Mouse (Mus musculus) frontal cortex, postnatal 10 days (tissue): Measurements from ENCODE around the gene Mettl8.
A peak's percentile ranks its signal among the peaks of the same experiment; 100 is the strongest.

ENCODE experiments used
- DNase-seq, 2 experiments: peaks; one replicate each; pipeline ENCODE4 v3.0.0; 2022; ENCODE audit warnings: low spot score in 2 of 2, mixed read lengths in 1 of 2

The Mettl8 gene

DNA sequence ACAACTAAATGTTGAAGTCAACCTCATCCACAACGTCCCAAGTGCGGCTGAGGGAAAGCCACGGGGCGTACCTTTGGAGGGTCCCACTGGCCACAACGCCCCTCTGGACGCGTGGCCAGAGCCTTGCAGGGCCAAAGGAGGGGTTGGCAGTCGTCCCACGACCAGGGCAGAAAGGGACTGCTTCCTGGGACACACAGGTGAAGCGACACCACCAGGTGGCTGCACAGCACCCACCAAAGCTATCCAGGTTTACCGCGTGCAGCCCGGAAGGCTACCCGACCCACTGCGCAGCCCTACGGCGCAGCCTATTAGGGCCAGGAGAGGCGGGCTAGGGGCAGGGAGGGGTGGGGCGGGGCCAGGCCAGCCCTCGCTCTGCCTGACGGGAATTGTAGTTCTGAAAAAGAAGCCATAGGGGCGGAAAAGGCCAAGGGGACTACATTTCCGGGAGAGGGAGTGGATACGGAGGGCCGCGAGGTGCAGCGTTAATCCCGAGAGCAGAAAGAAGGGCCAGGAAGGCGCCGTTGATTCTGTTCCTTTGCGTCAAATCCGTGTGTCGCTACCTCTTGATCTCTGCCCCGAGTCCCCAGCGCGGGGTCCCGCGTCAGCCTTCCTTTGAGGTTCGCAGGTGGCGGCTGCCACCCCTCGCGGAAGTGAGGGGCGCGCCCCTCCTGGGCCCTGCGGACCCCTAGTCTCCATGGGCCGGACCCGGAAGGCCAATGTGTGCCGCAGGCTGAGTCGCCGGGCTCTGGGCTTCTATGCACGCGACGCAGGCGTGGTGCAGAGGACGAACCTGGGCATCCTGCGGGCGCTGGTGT is at the start of gene Mettl8, which contains the start of gene Dcaf17:
TSS of gene Mettl8 (minus strand) at position 284 of the 815 bp plus-strand sequence.
TSS of gene Dcaf17 (plus strand) at position 29 of the 815 bp plus-strand sequence.
- peak; percentile 80 to 87 for DNase-seq

DNA sequence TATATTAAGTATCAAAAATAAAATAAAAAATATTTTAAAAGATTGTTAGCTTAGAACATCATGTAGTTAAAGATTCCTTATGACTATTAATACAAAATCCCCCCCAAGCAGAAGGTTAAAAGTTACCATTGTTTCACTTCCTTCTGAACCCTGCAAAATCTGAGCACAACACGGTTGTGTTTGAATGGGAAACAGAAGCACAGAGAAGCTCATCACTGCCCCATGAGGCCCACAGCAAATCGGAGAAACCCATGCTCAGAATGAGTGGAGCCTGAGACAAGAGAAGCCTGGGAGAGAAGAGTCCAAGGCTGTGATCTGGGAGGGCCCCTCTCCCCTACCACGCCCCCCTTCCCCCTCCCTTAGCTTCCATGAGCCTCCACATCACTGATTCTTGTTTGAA is 49.3 kb upstream of the Mettl8 start:
- no peak for DNase-seq

DNA sequence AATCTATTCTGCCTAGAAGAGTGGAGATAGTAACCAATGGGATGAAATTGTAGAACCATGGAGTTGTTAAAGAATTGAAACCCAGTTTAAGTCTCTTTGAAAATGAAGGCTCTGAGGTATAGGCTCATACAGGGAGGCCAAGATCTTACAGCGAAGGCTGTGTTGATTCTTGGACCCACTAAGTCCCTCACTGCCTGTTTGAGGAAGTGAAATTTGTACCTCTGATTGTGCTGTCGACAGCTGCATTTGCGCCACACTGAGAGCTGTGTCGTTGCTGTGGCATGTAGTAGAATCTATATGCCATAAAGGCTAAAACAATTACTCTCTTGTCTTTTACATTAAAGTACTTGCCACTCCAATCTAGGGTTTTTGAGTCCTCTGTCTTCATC is 47.9 kb upstream of the Mettl8 start:
- no peak for DNase-seq

DNA sequence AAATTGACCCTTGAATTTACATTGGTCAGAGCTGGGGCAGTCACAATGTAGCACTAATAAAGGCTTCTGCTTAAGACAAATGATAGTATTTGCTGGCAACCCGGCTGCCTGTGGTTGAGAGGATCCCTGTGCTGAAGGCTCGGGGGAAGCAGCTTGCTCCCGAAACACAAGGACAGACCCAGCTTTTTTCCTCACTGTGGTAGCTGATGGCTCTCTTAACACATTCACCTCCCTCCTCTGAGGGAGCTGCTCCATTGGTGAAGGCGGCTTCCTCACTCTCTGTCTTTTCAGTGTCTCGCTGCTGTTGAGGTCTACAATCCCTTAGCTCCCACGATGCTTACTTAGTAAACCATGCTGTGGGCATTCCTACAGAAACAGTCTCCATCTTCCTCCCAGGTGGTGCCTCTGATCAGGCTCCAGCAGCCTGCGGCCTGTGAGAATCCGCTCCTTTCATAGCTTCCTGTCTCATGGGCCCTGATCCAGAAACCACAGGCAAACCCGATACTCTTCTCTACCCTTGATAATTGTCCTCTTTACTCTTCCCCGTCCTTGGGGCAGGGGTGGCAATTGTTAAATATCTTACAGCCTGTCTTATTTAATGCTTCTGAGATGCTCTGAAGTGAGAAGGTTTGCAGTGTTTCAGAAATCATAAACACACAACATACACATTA is 47.4 kb upstream of the Mettl8 start:
- DNase-seq = no peak

DNA sequence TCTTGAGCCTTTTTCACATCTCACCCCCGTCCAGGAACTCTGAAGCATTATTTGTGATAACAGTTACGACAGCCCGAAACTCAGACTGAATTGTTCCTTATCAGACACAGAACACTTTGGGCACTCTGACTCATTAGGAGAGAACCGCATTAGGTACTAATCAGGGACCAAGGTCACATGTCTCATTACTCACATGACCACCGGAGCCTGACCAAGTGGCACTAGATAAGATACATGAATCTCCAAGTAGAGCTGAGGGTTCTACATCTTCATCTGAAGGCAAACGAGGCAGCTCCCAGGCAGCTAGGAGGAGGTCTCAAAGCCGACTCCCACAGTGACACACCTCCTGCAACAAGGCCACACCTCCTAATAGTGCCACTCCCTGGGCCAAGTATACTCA is 40.8 kb upstream of the Mettl8 start:
- no peak for DNase-seq

DNA sequence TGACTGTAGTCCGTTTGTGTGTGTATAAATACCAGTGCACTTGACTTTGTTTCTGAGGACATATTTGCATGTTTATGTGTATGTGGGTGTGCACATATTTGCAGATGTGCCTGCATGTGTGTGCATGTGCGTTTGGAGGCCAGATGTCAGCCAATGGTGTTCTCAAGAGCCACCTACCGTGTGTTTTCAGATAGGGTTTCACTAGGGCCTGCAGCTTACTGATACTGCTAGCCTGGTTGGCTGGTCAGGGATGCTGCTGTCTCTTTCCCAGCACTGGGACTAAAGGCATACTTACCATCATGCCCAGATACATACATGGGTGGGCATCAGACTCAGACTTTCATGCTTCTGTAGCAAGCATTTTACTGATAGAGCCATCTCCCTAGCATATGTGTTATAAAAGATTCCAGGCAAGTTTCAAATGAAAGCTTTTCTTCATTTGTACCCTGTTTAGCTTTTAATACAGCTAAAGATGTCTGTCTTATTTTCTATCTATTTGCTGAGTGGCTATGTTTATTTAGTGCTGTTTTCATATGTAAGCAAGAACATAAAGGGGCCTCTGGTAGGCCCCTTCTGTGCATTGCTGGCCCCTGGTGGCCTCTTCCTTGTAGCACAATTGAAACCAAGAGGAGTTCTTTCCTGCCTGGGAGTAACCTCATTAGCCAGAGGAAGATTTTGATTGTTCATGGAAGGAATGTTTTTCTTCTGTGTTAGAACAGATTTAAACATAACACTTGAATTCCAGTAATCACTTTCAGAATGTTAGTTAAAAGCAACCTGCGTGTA is 35.5 kb upstream of the Mettl8 start:
- DNase-seq = no peak

DNA sequence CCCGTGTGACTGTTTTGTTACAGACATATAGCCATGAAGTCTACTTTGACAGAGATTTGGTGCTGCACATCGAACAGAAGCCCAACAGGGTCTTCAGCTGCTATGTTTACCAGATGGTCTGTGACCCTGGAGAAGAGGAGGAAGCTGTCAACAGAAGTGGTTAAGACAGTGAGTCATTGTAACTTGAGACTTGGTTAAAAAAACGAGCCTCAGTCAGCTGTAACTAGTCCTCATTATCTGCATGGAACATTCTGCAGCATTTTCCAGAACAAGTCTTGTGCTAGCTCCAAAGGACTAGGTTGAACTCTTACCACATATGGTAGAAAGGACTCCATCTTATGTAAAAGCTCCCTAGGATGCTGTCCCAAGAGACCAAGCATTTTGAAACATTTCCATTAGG is 34.4 kb upstream of the Mettl8 start:
- no peak for DNase-seq

DNA sequence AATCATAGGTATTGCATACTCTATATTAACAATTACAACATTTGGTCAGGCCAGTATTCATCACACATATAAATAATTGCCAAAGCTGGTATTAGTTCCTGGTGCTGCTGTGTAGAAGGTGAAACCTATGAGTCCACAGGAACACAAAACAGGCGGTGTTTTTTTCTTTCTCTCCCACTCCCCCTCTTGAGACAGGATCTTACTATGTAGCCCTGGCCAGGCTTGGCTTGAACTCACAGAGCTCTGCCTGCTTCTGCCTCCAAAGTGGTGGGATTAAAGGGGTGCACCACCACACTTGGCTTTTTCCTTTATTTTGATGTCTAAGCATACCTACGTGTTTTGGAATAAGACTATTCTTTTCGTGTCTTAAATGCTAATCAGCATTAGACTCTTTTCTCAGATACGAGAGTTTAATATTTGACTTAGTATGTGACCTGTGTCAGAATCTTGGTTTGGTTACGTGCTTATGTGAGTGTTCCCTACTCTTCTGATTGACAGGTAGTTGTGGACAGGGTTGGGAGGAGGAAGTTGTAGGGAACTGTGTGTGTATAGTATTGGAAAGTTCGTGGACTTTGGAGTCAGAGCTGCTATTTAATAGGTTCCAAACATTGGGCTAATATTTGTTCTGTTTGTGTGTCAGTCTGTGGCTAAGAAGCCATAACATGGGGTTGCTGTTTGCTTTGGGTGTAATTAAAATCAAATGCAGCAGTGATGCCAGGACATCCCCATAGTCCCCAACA is 28.2 kb upstream of the Mettl8 start:
- no peak for DNase-seq

DNA sequence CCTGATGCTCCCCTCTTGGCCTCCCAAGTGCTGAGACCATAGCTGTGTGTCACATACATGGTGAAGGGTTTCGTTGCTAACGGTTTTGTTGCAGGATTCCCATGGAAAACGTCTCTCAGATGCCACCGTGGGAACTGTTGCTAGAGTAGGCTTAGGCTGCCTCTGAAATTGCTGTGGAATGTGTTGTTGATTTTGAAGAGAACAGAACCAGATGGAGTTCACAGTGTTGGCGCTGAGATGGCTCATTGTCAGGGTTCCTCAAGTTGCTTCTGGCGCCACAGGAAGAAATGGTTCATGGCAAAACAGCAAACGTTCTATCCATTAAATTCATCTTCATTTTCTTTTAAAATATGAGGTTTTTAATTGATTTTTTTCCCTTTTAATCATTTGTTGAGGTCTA is 27.0 kb upstream of the Mettl8 start:
- no peak for DNase-seq

DNA sequence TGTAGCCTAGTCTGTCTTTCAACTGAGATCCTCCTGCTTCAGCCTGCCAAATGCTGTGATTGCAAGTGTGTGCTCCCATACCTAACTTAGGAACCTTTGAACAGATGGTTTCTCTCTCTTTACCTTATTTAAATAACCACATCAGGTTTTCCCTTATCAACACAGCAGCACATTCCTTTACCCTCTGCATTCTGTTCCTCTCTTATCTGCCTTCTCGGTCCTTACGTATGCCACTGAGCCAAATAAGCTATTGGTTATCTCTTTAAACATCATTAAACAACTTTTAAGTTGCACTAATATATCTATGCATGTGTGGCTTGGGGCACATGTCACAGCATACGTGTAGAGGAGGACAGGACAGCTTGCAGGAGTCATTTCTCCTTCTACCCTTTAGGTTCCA is 18.4 kb upstream of the Mettl8 start:
- DNase-seq = no peak

DNA sequence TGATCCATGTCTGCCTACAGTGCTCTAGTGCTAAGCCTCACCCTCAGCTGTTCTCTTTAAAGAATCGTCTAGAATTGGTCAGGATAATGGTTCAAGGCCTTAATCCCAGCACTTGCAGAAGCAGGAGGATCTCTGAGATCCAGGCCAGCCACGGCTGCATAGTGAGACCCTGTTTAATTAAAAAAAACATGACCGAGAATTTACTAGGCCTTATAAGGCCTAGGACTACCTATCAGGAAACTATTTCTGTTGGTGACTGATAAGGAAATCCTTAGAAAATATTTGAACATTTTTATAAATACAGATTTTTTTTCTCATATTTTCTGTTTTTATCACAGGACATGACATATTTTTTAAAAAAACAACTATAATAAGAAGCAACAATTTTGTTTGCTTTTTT is 17.9 kb upstream of the Mettl8 start:
- DNase-seq = no peak

DNA sequence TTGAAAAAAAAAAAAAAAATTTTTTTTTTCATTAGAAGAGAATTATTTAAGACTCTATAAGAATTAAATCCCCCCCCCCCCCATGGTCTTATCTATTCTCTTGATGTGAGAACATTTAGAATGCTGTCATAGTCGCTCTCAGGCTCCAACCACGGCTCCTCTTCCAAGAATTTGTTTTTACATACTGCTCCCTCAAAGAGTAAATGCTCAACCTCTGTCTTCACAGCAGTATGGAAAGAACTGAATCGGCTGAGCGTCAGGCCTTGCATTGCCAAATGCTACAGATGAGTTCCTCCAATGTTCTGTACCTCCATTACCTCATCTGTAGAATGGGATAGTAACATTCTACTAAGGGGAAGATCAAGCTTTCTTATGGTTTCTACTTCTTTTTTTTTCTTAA is 16.2 kb upstream of the Mettl8 start:
- DNase-seq = no peak

DNA sequence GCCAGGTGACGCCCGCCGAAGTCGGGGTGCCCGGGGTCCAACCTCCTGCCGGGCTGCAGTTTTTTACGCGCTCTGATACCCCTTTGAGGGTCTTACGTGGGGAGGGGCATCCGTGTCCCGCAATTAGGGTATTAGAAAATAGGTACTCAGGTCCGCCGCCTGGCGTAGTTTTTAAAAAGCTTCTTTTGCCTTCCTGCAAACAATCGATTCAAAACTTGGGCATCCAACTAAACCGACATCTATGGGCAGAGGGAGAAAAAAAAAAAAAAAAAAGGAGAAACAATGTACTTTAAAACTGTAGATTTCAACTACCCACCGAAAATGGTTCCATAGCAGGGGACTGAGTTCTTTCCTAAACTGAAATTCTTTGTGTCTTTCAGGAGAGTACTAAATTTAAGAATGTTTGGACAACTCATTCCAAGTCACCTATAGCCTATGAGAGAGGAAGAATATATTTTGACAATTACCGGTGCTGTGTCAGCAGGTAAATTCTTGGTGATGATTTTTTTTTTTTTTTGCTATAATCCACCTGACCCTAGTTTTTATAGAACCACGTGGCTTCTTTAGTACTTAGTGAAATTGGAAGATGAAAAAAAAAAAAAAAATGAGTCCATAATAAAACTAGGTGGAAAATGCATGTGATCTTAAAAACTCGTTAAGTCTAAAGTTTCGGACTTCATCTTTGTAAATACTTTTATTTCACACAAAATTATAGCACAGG is 892 bp upstream of the Mettl8 start:
- DNase-seq = no peak

DNA sequence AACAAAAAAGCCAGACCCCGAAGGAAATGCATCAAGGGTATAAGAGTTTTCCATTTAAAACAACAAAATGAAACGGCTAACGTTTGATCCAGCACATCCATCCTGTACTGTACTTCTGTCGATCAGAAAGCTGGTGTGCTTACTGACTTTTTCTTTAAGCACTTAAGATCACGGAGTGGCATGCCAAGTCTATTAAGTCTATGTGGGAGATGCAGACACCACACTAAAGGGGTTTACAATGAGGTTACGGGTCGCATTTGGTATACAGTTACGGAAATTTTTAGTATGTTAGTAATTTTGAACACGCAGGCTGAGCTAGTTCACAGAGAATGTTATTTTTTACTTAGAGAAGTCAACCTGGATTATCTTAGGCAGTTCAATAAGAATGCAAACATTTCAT is 667 bp downstream of the Mettl8 start:
- no peak for DNase-seq

DNA sequence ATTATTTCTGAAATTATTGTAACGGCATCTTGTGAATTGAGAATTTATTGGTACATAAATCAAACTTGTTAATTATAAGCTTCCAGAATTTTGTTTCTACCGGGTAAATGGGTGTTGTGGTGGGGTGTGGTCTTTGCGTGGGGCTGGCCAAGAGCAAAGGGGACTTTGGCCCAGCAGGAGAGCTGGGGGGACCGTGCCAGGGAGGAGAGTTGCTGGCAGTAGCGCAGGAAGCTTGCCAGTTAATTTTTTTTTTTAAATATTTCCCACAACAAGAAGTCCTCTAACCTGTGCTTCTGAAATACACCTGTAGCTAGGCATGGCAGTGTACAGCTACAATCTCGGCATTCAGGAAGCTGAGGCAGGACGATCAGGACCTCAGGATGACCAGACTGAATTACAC is 4.9 kb downstream of the Mettl8 start:
- DNase-seq = no peak

DNA sequence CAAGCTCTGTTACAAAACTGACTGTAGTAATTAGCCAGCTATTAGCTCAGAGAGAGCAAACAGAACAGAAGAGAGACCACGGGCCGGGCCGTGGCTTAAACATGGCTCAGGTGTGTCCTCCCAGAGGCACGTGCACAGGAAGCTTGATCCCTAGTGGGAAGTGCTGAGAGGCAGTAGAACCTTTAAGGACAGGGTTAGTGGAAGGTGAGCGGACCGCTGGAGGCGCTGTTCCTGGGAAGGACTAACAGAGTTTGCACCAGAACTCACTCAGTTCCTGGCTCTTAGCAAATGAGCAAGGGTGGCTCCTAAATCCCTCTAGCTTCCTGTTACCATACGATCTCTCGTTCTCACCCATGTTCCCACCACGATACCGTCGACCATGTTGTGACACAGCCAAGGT is 6.5 kb downstream of the Mettl8 start:
- no peak for DNase-seq

DNA sequence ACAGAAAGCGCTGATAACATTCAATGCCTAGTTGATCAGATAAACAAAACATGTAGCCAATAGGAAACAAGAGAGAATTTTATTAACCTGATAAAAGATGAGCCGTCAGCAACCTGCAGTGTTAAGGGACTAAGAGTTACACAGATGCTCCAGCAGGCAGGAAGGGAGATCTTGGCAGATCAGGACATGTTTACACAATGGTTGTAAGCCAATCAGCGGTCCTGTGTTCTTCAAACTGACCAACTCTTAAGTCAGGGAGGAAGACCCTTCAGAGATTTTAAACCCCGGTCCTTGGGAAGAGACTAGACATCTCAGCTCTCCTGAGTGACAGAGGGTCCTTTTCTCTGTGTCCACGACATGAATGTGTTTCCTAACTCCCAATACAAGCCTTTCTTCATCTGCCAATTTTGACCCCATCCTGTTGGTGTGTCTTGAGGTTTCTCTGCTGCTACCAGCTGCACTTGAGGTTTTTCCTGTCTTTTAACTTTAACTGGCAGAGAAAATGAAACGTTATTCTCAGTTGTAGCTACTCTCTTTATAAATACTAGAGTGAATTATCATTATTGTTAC is 8.5 kb downstream of the Mettl8 start:
- no peak for DNase-seq

DNA sequence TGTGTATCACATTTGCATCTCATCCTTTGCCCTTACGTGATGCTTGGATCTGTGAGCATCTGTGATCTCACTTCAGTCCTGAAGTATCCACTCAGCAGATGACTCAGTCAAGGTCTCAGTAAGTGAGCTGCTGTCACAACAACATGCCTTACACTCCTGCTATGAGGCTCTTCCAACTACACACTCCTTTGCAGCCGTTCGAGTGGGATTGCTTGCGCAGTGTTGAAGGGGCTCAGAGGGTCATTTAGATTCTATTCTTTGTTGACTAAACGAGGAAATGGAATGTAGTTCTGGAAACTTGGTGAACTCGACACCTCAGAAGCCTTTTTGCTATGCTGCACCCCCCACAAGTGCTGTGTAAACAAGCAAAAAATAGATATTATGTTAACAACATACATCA is 9.2 kb downstream of the Mettl8 start:
- DNase-seq = no peak

DNA sequence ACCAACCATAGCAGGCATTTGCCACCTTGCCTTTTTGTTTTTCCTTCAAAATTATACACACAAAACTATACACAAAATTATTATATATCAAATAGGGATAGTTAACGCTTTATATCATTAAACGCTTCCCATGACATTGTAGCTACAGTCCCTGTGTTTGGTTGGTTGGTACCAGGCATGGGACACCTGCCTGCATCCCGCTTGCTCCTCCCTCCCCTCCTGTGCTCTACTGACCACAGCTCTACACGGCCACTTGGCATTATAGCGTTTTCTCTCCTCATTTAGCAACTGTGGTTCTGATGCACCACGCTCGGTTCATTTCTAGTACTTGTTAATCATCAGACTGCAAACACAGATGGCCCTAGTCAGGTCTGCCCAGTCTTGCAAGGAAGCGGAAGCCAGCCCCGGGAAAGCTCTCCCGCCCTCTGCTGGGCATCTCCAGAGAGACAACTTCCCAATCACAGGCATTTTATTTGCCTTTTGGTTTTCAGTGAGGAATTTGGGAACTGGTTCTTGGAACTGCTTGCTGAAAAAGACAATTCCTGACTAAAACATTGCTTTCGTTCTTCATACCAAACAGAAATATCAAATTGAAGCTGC is 15.8 kb downstream of the Mettl8 start:
- DNase-seq = peak; percentile 64 to 80

DNA sequence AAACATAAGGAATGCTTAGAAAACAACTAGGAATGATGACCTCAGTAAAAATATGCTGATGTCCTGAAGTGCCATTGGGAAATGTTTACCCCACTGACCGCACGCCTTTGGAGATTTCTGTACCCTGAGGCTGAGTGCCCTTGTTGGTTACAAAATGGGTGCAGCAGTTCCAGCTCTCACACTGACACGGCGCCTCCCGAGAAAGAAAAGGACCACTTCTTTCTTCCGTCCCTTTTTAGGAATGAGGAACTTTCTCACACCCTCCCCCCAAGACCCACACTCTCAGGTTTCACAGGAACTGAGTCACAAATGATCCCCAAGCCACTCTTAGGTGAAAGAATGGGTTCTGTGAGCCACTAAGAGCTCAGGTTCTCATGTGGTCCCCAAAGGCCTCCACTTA is 17.9 kb downstream of the Mettl8 start:
- no peak for DNase-seq
